Mouse (Mus musculus) fat pad, adult 2 months (tissue): Measurements from ENCODE around the gene Dyrk2.

ENCODE experiments used
- DNase-seq: peaks from one replicate; pipeline ENCODE4 v3.0.0-alpha.2; 2011; ENCODE audit warnings: low read depth, low spot score; ENCODE audit errors: extremely low read depth

Gene Dyrk2

DNA sequence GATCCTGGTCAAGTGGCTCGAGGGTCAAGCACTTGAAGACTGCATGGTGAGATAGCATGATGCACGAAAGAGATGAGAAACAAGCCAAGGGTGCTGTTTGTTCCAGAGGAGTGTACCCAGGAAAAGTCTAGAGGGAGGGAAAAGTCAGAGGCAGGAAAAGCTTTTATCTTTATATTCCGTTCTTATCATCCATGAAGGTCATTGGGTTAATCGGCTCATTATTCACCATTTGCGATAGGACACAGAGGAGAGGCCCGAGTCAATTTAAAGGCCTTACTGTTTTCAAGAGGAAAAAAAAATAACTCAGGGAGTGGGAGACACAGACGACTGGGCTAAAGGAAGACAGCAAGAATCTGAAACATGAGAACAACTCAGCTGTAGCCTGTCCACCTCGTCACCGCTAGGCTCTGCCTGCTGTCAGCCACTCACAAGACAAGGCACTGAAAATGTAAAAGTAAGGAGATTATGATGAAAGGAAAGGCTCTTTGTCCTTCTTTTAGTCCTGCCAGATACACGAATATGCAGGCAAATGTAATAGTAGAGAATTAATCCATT, 22.9 kb downstream of the Dyrk2 start:
- DNase-seq, result no peak

DNA sequence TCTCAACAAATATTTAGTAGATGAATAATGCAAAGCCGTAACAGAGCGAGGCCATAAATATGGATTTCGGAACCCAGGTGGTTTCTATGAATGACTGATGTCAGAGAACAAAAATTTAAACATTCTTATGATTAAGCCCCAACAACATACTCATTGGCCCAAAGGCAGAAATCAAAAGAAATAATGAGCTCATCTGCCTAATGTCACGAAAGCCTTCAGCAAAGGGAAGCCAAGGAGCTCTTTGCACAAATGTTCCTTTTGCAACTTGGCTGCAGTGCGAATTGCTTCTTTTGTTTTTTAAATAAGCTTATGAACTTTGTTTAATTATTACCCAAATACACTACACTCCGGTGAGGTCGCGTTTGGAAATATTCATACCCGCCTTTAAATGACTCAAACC, 29.4 kb downstream of the Dyrk2 start:
- DNase-seq, result no peak

DNA sequence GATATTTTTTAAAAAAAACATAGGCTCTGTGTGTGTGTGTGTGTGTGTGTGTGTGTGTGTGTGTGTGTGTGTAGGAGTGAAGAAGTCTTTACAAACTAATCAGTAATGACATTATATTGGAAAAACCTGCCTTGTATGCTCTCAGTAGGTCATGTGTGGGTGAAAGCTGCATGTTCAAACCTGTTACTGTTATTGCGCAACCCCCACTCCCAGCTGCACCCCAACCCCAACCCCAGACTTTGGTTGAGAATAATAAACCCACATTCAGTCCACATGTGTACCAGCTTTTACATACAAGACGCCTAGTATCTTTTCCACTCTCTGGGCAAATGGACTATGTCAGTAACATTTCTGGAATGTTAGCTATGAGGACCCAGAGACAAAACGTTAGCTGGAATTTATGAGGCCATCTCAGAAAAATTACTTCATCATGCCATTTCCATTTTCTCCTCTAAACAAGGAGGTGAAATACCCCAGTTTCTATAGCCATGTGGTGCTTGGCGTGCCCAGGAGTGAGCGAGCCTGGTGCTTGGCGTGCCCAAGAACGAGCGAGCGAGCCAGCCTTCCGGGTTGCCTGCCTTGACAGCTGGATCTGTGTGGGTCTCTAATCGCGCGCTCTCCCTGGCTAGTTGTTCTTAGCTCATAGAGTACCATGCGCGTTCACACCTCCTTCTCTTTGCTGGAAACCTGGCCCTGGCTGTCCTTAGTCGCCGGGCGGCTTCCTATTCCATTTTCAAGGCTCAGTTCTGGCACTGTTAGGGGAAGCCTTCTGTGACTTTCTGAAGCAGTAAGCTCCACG, 30.5 kb downstream of the Dyrk2 start:
- DNase-seq, result no peak

DNA sequence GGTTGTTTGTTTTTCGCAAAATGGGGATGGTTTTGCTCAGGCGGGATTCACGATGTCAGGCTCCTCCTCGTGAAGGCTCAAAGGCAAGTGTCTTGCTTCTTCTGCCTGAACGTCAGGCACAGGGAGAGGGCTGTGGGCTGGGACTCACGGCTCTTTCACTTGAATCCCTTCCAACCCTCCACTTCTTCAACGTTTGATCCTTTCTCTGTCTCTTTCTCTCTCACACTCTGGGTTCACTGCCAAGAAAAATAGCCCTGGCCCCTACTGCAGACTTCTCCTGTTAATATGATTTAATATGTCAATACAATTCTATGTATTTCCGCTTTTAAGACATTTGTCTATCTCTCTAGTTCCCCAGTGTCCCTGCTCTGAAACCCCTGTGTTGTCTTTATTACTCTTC, 32.4 kb downstream of the Dyrk2 start:
- no peak for DNase-seq

DNA sequence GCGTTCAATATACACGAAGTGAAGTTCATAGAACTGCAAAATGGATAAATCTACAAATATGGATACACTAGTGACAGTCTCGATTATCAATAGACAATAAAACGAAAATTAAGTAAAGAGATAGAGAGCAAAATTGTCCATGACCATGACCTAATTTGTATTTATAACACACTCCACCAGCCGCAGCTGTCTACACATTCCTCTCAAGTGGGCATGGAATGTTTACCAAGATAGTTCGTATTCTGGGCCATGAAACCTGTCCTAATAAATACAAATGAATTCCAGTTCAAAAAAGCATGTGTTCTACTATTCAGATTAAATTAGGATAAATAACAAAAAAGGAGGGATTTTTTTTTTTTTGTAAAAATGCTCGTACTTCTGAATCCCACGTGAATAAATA, 38.8 kb downstream of the Dyrk2 start:
- no peak for DNase-seq

DNA sequence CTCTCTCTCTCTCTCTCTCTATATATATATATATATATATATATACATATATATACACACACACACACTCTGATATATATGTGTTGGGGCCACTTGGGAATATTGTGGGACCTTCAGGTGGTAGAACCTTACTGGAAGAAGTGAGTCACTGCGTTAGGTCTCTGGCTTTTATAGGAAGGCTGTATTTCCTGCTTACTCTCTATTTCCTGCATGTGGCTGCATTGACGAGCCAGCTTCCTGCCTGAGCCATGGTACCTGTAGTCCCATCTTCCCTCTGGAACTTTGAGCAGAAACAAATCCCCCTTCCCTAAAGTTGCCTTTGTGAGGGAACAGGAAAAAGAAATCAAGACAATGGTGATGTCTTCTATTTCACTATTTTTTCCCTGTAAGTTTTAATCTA, 40.4 kb downstream of the Dyrk2 start:
- DNase-seq, result no peak

DNA sequence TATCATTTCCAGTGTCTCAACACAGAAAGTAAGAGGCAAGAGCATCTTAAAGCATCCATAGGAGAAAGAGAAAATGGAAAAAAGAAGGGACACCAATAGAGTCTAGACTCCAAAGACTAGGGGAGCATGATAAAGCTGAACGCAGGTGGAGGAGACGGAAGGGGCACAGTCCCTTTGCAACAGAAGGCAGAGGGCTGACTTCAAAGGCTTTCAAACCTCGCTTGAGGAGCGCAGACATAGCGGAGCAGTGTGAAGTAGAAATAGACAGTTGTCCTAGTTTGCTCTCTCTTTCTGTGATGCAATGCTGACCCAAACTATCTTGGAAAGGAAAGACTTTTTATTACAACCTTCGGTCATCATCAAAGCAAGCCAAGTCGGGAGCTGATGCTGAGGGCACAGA, 42.9 kb downstream of the Dyrk2 start:
- DNase-seq, result no peak

DNA sequence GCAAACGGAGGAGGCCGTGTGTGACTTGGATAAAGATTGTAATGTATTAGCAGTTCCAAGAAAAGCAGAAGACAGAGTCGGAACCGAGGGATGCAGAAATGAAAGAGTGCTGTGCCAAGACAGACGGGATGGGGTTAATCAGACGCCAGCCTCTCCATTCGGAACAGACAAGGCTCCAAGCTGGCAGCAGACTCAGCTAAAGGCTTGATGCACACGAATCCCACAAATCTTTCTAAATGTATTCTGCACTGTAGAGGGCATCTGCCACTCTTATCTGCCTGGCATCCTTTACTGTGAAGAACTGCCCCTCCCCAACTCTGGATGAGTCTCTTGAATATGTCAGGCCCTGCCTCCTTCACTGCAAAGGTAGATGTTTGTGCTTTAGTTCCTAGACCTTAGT, 45.2 kb downstream of the Dyrk2 start:
- no peak for DNase-seq

DNA sequence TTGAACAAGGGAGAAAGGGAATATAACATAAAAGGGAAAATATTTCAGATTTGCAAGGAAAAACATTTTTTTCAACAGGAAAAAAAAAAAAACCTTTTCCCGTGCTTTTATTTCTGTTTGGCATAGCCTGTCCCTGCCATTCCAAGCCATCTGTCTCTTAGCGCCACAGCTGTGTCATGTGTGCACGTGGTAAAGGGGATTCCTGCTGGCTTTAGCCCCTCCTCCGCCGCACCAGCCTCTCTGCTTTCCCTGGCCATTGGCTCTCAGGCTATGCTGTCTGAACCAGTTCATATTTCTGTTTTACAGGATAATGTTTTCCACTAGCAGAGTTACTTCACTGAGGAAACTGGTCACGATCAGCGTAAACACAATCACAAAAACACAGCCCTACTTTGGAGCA, 49.1 kb downstream of the Dyrk2 start:
- DNase-seq, result no peak

DNA sequence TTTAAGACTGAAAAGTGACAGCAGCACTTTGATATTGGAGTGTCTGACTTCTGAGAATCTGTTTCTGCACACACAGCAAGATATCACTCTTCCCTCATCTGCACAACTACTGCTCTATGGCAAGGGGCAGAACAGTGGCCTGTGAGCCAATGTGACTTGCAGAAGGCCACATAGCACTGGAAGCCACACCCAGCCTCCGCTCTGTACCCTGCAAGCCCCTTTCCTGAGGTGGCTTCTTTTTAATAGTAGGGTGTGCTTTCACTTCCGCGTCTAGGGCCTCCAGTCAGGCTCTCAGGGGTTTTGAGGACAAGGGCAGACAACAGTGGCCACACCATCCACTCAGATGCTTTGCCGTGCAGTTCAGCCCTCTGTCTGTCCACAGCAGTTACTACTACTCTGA, 50.2 kb downstream of the Dyrk2 start:
- no peak for DNase-seq

DNA sequence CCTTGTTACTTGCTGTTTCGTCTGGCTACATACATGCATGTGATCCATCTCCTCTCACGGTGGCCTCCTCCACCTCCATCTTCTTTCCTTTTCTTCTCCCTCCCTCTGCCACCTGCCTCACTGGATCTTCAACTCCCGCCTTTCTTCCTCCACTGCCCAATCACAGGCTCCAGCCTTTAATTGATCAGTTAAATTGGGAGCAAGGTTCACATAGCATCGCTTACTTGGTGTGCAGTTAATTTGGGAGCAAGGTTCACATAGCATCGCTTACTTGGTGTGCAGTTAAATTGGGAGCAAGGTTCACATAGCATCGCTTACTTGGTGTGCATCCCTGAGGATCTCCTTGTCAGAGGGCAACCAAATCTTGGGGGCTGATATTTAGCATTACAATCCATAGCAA, 52.9 kb downstream of the Dyrk2 start:
- DNase-seq, result no peak

DNA sequence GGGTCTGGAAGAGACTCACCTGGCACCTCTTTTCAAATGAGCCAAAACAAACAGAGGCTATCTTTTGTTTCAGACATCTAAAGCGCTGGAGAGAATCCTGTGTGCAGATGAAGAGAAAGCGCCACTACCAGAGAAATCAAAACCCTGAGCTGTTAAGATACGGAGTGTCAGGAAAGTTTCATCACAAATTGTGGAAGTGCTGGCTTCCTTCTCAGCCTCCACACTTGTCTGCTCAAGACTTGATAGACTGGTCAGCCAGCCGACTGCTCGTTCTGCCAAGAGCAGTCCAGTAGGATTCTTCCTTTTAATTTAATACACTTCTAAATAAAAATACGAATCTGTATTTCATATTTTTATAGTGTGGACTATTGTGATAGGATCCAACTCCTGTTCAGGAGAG, 58.1 kb downstream of the Dyrk2 start:
- no peak for DNase-seq

DNA sequence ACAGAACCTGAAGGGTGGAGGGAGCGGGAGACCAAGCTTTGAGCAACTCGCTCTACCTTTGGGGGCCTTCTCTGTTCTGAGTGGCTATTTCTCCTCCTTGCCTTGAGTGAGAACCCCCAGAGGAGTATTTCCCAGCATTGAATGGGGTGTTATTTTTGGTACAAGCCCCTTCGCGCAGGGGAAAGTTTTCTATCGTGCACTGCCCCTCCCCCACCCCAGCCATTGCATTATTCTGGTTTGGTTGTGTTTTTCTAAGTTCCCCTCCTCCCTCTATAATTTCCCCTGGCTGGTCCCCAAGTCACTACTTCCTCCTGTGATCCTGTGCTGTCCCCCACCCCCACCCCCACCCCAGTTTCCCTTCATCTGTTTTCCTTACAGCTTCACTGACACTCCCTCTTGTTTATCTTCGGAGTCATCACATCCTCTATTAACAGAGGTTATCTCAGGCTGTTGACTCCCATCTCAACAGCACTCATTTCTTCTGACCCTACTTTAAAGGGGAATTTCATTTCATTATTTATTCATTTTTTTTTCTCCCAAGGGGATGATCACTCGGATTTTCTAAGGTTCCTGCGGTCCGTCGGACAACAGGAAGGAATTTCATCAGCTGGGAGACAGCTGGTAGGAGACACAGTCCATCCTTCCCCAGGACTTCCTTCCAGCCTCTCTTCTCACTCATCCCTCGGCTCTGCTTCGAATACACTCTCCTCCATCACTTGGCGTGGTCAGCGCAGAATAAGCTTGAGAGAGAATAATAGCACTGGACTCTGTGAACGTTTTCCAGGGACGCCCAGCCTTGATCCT, 58.9 kb downstream of the Dyrk2 start:
- no peak for DNase-seq
